Mouse (Mus musculus) olfactory bulb, adult 2 months (tissue): ENCODE measurements around the gene Adamts3. TPM values are rescaled to one million over a fixed set of nuclear protein-coding genes. Genes with fewer than 3 reads are reported as not detected.
A peak's percentile ranks its signal among the peaks of the same experiment; 100 is the strongest.

Experiments
- H3K27ac ChIP-seq: fragments of 200-500 bp; 2 replicates; pipeline ENCODE4 v1.5.1; 2012; ENCODE audit warnings: low read depth, low read length; ENCODE audit not compliant: insufficient read depth
- H3K4me1 ChIP-seq: fragments of 200-500 bp; 2 replicates; pipeline ENCODE4 v1.6.1; 2012; ENCODE audit warnings: low read length; ENCODE audit not compliant: control insufficient read depth, insufficient read depth
- H3K4me3 ChIP-seq: fragments of 200-500 bp; 2 replicates; pipeline ENCODE4 v1.5.1; 2012; ENCODE audit warnings: mild to moderate bottlenecking, low read depth, low read length, moderate library complexity; ENCODE audit not compliant: insufficient read depth
- CTCF ChIP-seq: fragments of 200-500 bp; IDR thresholded peaks from 2 replicates; pipeline ENCODE4 v1.5.1; 2012; ENCODE audit warnings: low read depth, mild to moderate bottlenecking, low read length, moderate library complexity; ENCODE audit not compliant: insufficient read depth
- POLR2A ChIP-seq: fragments of 200-500 bp; IDR thresholded peaks from 2 replicates; pipeline ENCODE4 v1.6.1; 2012; ENCODE audit warnings: mild to moderate bottlenecking, low read depth, low read length, moderate library complexity; ENCODE audit not compliant: insufficient read depth
- WGBS: fragments of 180-500 bp; shearing (Covaris S2); methylation state at CpG from one replicate; pipeline ENCODE4 v1.1.7; 2018; 5-methylcytosine and 5-hydroxymethylcytosine counted together
- polyA plus RNA-seq: library from polyadenylated mRNA; stranded (reverse); fragments of >200 nt; gene quantifications from 2 replicates; pipeline ENCODE4 v1.2.4, GENCODE M21; 2012; ENCODE audit warnings: low replicate concordance; ENCODE audit not compliant: missing spikeins, insufficient read depth, insufficient read length

The Adamts3 gene
- polyA plus RNA-seq, 1 experiment = not detected

- TF ChIP-seq CTCF (no peak), POLR2A (no peak)
- 96% methylated on average over 2 of the region's 2 CpGs for WGBS
- H3K4me3 ChIP-seq = no peak overlapping the region
- no peak overlapping the region for H3K27ac ChIP-seq
- H3K4me1 ChIP-seq = no peaks in the 10 kb centered on the region
These were observed 134.8 kb downstream of the Adamts3 start for GRCm38 (mm10) chr5:89748185-89748884.

- TF ChIP-seq CTCF (no peak), POLR2A (no peak)
- 84% methylated on average over 5 of the region's 5 CpGs for WGBS
- Histone ChIP-seq H3K4me3 (no peak overlapping the region), H3K4me1 (no peaks in the 10 kb centered on the region), H3K27ac (no peak overlapping the region)
These were observed 135.9 kb downstream of the Adamts3 start for GRCm38 (mm10) chr5:89747149-89747659.

GRCm38 (mm10) chr5:89745112-89745511 lies 138.0 kb downstream of the Adamts3 start:
- H3K4me3 ChIP-seq = no peak overlapping the region
- no peaks in the 10 kb centered on the region for H3K4me1 ChIP-seq
- WGBS = 86% methylated on average over 2 of the region's 2 CpGs
- H3K27ac ChIP-seq = no peak overlapping the region
- TF ChIP-seq POLR2A (no peak), CTCF (no peak)

GRCm38 (mm10) chr5:89734759-89735158 lies 148.4 kb downstream of the Adamts3 start:
- Histone ChIP-seq H3K4me3 (no peak overlapping the region), H3K27ac (no peak overlapping the region), H3K4me1 (no peaks in the 10 kb centered on the region)
- no peak for TF ChIP-seq CTCF
- no peak for TF ChIP-seq POLR2A
- WGBS = 71% methylated on average over 2 of the region's 2 CpGs

- TF ChIP-seq CTCF = no peak
- no peak overlapping the region for H3K4me3 ChIP-seq
- 95% methylated on average over 3 of the region's 3 CpGs for WGBS
These were observed 152.7 kb downstream of the Adamts3 start for GRCm38 (mm10) chr5:89730411-89730810.

GRCm38 (mm10) chr5:89728117-89728516 lies 155.0 kb downstream of the Adamts3 start:
- Histone ChIP-seq H3K4me1 (no peaks in the 10 kb centered on the region), H3K27ac (no peak overlapping the region), H3K4me3 (no peak overlapping the region)
- no peak for TF ChIP-seq POLR2A
- no peak for TF ChIP-seq CTCF
- 53% methylated on average over 3 of the region's 3 CpGs for WGBS

More at GRCm38 (mm10) chr5:89730411-89730810, 152.7 kb downstream of the Adamts3 start:
- no peak overlapping the region for H3K27ac ChIP-seq
- no peaks in the 10 kb centered on the region for H3K4me1 ChIP-seq

- Histone ChIP-seq H3K4me1 (no peaks in the 10 kb centered on the region), H3K27ac (peak overlapping the region; percentile 41), H3K4me3 (no peak overlapping the region)
- TF ChIP-seq POLR2A (no peak), CTCF (no peak)
- WGBS = 19% methylated on average over 6 of the region's 6 CpGs
These were observed 155.6 kb downstream of the Adamts3 start for GRCm38 (mm10) chr5:89727497-89728057.

GRCm38 (mm10) chr5:89714552-89714951 lies 168.6 kb downstream of the Adamts3 start:
- 75% methylated on average over 2 of the region's 2 CpGs for WGBS
- TF ChIP-seq CTCF (no peak), POLR2A (no peak)
- H3K4me3 ChIP-seq = no peak overlapping the region

GRCm38 (mm10) chr5:89711116-89711859 lies 171.8 kb downstream of the Adamts3 start:
- H3K27ac ChIP-seq = no peak overlapping the region
- 41% methylated on average over 7 of the region's 7 CpGs for WGBS
- H3K4me3 ChIP-seq = no peak overlapping the region
- H3K4me1 ChIP-seq = no peaks in the 10 kb centered on the region
- no peak for TF ChIP-seq CTCF
- no peak for TF ChIP-seq POLR2A

More at GRCm38 (mm10) chr5:89714552-89714951, 168.6 kb downstream of the Adamts3 start:
- H3K4me1 ChIP-seq = no peaks in the 10 kb centered on the region
- H3K27ac ChIP-seq = no peak overlapping the region
